Mouse (Mus musculus) testis, adult 2 months (tissue): ENCODE data around the gene Nhp2. TPM values are rescaled to one million over a fixed set of nuclear protein-coding genes. Genes with fewer than 3 reads are reported as not detected.
A peak's percentile ranks its signal among the peaks of the same experiment; 100 is the strongest.

ENCODE experiments used
- H3K27ac ChIP-seq: fragments of 200-500 bp; 2 replicates; pipeline ENCODE4 v1.5.1; 2012; ENCODE audit warnings: low read depth, low read length; ENCODE audit not compliant: control insufficient read depth, insufficient read depth
- H3K27me3 ChIP-seq: fragments of 200-500 bp; 2 replicates; pipeline ENCODE4 v1.6.1; 2012; ENCODE audit warnings: mild to moderate bottlenecking, low read length, moderate library complexity; ENCODE audit not compliant: control insufficient read depth, insufficient read depth
- H3K36me3 ChIP-seq: fragments of 200-500 bp; 2 replicates; pipeline ENCODE4 v1.6.1; 2012; ENCODE audit warnings: mild to moderate bottlenecking, low read length; ENCODE audit not compliant: control insufficient read depth, insufficient read depth
- H3K4me1 ChIP-seq: fragments of 200-500 bp; 2 replicates; pipeline ENCODE4 v1.6.1; 2012; ENCODE audit warnings: low read length; ENCODE audit not compliant: control insufficient read depth, insufficient read depth
- H3K4me3 ChIP-seq: fragments of 200-500 bp; 2 replicates; pipeline ENCODE4 v1.5.1; 2012; ENCODE audit warnings: low read depth, mild to moderate bottlenecking, low read length, moderate library complexity, mixed read lengths; ENCODE audit not compliant: control insufficient read depth
- CTCF ChIP-seq: fragments of 200-500 bp; IDR thresholded peaks from 2 replicates; pipeline ENCODE4 v1.5.1; 2012; ENCODE audit warnings: low read depth, mild to moderate bottlenecking, inconsistent platforms, low read length, moderate library complexity; ENCODE audit not compliant: control insufficient read depth, insufficient read depth, insufficient replicate concordance
- POLR2A ChIP-seq: fragments of 200-500 bp; IDR thresholded peaks from 2 replicates; pipeline ENCODE4 v1.6.1; 2012; ENCODE audit warnings: low read depth, mild to moderate bottlenecking, inconsistent platforms, low read length, moderate library complexity; ENCODE audit not compliant: control insufficient read depth
- polyA plus RNA-seq: library from polyadenylated mRNA; depleted of rRNA; stranded (reverse); fragments of >200 nt; gene quantifications from 2 replicates; pipeline ENCODE4 v1.2.3, GENCODE M21; 2012; rRNA removed

Gene Nhp2
- 32.0 and 33.5 TPM in 2 replicates for polyA plus RNA-seq

DNA sequence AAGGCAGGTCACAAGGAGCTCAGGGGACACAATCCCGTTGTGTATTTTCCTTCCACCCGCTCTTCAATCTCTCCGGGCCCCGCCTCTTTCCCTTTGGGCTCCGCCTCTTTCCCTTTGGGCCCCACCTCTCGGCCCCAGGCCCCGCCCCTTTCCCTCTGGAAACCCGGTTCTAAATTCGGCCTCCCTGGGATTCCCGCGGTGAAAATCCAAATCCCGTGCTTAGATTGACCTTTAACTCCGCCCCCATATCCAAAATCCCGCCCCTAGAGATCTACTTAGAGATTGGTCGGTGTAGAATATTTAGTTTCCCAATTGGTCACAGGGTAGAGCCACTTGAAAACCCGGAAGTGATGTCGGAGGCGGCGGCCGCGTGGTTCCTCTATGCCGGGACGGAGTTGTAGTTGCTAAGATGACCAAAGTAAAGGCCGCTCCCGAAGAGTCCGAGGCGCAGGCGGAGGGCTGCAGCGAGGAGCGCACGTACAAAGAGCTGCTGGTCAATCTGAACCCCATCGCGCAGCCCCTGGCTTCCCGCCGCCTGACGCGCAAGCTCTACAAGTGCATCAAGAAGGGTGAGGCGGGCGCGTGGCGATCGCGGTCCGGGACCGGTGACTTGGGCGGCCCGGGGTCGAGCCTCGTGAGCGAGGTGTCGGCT lies at the start of gene Nhp2:
Gene Nhp2 (plus strand): TSS at position 327 of the 652 bp plus-strand sequence.
- no peaks in the 10 kb centered on the region for H3K27me3 ChIP-seq
- TF ChIP-seq CTCF (no peak), POLR2A (peak; percentile 49; the same call in 1 of the 2 replicates)
- H3K4me1 ChIP-seq = peaks cover 10% of the 10 kb centered on the region
- H3K36me3 ChIP-seq = no peaks in the 10 kb centered on the region; the same call in 1 of the 2 replicates
- H3K4me3 ChIP-seq = peak within 1 kb of the TSS; percentile 97
- peak within 1 kb of the TSS; percentile 83 for H3K27ac ChIP-seq

DNA sequence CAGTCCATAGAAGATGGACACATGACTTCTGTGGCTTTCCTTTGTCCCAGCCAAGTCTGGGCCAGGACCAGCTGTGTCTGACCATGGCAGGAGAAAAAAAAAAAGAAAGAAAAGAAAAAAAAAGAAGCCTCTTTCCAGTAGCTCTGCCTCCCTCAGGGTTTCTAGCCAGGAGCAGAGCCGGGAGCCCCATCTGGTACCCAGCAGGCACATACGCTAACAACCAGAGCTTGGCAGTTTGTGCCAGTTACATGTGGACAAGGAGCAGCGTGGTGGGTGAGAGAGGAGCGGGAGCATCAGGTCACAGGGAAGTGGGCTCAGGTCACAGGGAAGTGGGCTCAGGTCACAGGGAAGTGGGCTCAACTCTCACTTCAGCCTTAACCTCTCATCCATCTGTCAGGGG lies 43.1 kb upstream of the Nhp2 start:
- Histone ChIP-seq H3K27ac (no peak overlapping the region), H3K4me1 (no peaks in the 10 kb centered on the region), H3K36me3 (no peaks in the 10 kb centered on the region), H3K27me3 (no peaks in the 10 kb centered on the region), H3K4me3 (no peak overlapping the region)
- TF ChIP-seq POLR2A (no peak), CTCF (no peak)

DNA sequence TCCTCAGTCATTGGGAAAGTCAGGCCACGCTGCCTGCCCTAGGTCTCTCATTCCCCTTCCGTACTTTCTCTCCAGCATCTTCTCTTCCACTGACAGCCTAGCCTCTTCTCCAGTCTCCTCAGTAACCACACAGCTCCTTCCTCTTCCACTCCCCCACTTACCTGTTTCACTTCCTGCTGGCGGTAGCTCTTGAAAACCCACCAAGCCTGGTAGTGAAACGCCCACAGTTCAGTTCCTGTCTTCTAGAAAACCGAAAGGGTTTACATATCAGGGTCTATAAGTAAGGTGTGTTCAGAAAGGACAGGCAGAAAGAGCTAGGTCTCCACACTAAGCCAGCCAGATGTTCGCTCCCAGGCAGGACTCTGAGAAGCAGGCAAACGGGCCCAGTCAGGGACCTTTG lies 41.9 kb upstream of the Nhp2 start:
- no peak overlapping the region for H3K27ac ChIP-seq
- no peak for TF ChIP-seq CTCF
- TF ChIP-seq POLR2A = no peak
- no peak overlapping the region for H3K4me3 ChIP-seq
- no peaks in the 10 kb centered on the region for H3K36me3 ChIP-seq
- H3K27me3 ChIP-seq = no peaks in the 10 kb centered on the region
- H3K4me1 ChIP-seq = no peaks in the 10 kb centered on the region

DNA sequence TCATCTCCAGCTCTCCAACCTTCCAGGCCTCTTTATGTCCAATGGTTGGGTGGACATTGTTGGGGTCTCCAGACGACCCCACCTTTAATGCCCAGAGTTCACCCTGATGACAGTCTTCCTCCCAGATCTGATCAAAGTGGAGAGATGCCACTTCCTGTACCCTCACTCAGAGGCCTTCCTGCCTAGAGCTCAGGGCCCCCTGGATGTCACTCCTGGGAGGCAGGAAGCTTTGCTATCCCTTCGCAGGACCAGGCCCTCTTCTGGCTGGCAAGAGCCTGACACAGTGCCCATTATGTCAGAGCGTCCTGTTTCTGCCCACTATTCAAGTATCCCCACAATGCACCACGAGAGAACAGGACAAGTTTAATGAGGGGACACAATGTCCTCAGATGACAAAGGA lies 40.5 kb upstream of the Nhp2 start:
- TF ChIP-seq CTCF (no peak), POLR2A (no peak)
- Histone ChIP-seq H3K27ac (no peak overlapping the region), H3K27me3 (no peaks in the 10 kb centered on the region), H3K36me3 (no peaks in the 10 kb centered on the region), H3K4me3 (no peak overlapping the region), H3K4me1 (peaks cover 7% of the 10 kb centered on the region)

DNA sequence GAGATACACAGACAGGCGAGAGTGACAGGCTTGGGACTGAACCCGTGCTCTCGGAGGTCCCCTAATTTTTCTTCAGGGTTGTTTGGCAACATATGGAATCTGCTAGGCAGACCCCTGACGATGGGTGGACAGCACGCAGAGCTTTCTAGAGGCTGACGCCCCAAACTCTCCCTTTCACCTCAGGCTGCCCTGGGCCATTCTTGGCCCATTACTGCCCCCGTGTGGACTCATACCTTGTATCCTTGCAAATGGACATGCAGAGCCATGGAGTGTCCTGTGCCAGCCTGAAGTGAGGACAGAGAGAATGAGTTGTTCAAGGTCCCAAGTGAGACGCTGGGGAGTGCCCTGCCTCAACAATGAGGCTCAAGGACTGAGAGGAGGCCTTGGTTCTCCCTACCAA lies 36.8 kb upstream of the Nhp2 start:
- H3K4me1 ChIP-seq = peaks cover 23% of the 10 kb centered on the region
- no peak overlapping the region for H3K4me3 ChIP-seq
- no peaks in the 10 kb centered on the region for H3K36me3 ChIP-seq
- no peak overlapping the region for H3K27ac ChIP-seq
- TF ChIP-seq POLR2A = no peak
- peak; percentile 60; the same call in 1 of the 2 replicates for TF ChIP-seq CTCF
- no peaks in the 10 kb centered on the region for H3K27me3 ChIP-seq

DNA sequence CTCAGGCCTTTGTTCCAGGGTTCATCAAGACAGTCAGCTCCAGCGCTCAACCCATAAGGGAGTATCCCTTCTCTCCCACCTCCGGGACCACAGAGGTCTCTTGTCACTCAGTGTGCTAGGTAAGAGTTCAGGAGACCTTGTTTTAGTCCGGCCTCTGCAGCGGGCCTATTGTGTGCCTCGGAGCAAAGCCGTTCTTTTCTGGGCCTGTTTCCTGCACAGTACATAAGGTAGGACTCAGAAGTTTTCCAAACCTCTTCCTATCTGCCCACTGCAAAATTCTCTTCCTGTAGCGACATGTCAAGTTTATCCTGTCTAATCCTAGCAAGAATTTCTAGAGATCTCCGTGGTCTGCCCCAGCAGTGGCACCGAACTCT lies 35.5 kb upstream of the Nhp2 start:
- Histone ChIP-seq H3K4me1 (peaks cover 23% of the 10 kb centered on the region), H3K27me3 (no peaks in the 10 kb centered on the region), H3K27ac (peak overlapping the region; percentile 96), H3K36me3 (no peaks in the 10 kb centered on the region), H3K4me3 (peak overlapping the region; percentile 92)
- TF ChIP-seq CTCF (no peak), POLR2A (no peak)

DNA sequence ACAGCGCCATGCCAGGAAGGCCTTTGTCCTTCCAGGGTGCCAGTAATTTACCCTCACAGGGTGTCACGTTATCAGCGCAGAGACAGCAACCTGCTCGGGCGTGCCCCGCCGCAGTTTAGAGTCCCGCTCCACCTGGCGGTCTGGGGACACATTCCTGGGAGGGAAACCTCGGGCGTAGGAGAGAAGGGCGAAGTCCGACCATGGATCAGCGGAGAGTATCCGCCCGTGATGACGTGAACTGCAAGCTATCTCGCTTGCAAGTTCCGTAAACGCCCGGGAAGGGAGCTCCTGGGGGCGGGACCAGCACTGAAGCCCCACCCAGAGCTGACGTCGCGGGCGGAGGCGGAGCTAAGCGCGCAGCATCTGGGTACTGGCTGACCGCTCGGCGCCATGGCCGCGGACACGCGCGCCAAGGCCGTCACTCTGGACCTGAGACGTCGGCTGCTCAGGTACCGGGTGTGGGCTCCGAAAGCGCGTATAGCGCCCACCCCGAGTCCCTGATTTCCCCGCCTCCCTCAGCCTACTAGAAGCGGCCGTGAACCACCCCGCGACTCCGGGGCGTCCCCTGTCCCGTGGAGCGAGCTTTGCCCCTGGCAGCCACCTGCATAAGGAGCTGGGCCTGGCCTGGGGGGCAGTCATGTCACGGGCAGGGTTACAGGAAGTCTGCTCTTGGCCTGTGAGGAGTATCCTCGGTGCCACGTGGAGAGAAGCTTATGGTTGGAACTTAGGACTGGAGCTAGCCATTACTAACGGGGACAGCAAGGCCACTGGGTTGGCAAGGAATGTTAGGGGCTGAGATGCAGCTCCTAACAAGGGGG lies 34.9 kb upstream of the Nhp2 start, which contains the start of gene Phykpl:
Gene Phykpl (plus strand): TSS at position 327 of the 818 bp plus-strand sequence.
- TF ChIP-seq CTCF (no peak), POLR2A (peak; percentile 84)

DNA sequence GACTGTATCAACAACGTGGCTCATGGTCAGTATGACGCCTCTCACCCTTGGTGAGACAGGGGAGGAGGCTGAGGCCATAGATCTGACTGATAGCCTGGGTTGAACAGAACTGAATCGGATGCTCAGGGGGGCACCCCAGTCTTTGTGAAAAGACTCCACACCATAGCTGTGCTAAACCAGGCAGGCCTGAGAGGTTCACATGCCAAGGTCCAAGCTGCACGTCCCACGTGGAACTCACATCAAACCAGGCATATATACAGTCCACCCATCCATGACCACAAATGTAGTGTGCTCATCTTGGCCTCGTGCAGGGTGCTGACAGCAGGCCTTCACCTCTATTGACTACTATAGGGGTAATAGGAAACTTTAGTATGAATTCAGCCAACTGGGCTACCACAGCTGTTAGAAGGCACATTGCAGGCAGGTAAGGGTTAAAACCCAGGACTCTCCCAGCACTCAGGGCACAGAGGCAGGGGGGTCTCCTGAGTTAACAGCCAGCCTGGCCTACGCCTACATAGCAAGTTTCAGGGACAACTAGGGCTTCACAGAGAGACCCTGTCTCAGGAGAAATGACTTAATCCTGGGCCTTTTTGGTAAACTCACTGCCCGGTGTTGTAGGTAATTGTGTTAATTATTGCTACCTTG lies 33.8 kb upstream of the Nhp2 start:
- no peak overlapping the region for H3K27ac ChIP-seq
- TF ChIP-seq POLR2A (no peak), CTCF (no peak)
- no peaks in the 10 kb centered on the region; the same call in 1 of the 2 replicates for H3K36me3 ChIP-seq
- H3K4me1 ChIP-seq = peaks cover 23% of the 10 kb centered on the region
- no peak overlapping the region for H3K4me3 ChIP-seq
- no peaks in the 10 kb centered on the region for H3K27me3 ChIP-seq

More for the DNA sequence above, 34.9 kb upstream of the Nhp2 start, which contains the start of gene Phykpl:
- no peaks in the 10 kb centered on the region for H3K36me3 ChIP-seq
- H3K4me1 ChIP-seq = peaks cover 23% of the 10 kb centered on the region
- H3K4me3 ChIP-seq = peak within 1 kb of the TSS; percentile 92
- peak within 1 kb of the TSS; percentile 96 for H3K27ac ChIP-seq
- H3K27me3 ChIP-seq = no peaks in the 10 kb centered on the region
